In genomic region chr16:78518697-78519096, GRCm38 (mm10) we compare ENCODE assay signal across 19 mouse cellular contexts. TPM values are rescaled to one million over a fixed set of nuclear protein-coding genes. Genes with fewer than 3 reads are reported as not detected.
DNase-seq lines count a peak whose midpoint lies in the region; ATAC-seq lines count a peak whose summit lies in the region.
"Had no signal": no experiment of that assay in that cellular context is flagged by ENCODE, and none has a peak within 500 bp of the region (broad histone marks: within the 10 kb centered on the region; RNA-seq: fewer than 3 reads in every experiment).

No protein-coding gene starts in this region.

- intact Hi-C loops in heart, postnatal 25 days (cut with DNase I), result no loop called here

- peak; percentile 73 for ATAC-seq in granulocyte monocyte progenitor cell, adult 5-6 weeks (replicated peaks; ENCODE audit: poor library complexity, severe bottlenecking)
- ATAC-seq in megakaryocyte, adult 5-6 weeks (ENCODE audit: poor library complexity, severe bottlenecking), result 0 out of 2 replicates have a peak, but pooled peaks have one; percentile 43
- ATAC-seq: activated CD4-positive, CD25-positive, alpha-beta regulatory T cell, adult 4 months; forebrain, embryonic 14.5 days; forebrain, embryonic 16.5 days; Patski had no signal

- no peak for DNase-seq in heart, postnatal 25 days (ENCODE audit: low spot score)
- DNase-seq in gastrocnemius, adult 18-20 months (ENCODE audit: low spot score), result no peak
- no peak for DNase-seq in thymus, postnatal 14 days
- DNase-seq: adrenal gland, adult 8-10 months; adrenal gland, postnatal 14 days; cerebellum, adult 11 months; cerebellum, adult 18-20 months; cerebellum, adult 8-10 months; cerebellum, adult 9-11 months; cerebellum, postnatal 14 days; cerebellum, postnatal 36 days; embryo, embryonic 11 days had no signal

RNA-seq across cellular contexts. Expression of gene D16Ertd472e, which starts 57.8 kb away (rescaled TPM):
- 26.8 and 52.8 TPM in 2 replicates for total RNA-seq in granulocyte monocyte progenitor cell, adult 5-6 weeks (2014; fragmentation: Nextera tagmentation)
- total RNA-seq in granulocyte monocyte progenitor cell, adult 5-6 weeks (2017), result 53.9 and 58.5 TPM in 2 replicates
- total RNA-seq in megakaryocyte, adult 5-6 weeks (2015), result 10.9 and 15.6 TPM in 2 replicates
- total RNA-seq in megakaryocyte, adult 5-6 weeks (2017), result 16.5 and 17.8 TPM in 2 replicates
- 1 to 10 TPM; 4.2 to 4.9 TPM for total RNA-seq in heart, postnatal 25 days (2021)
- total RNA-seq in gastrocnemius, adult 18-20 months (2021), result 1 to 10 TPM; 2.3 to 2.6 TPM
- total RNA-seq: G1E had no signal
